Mouse (Mus musculus) adipocyte (in vitro differentiated cells): ENCODE data around the gene Olfr44.
A peak's percentile ranks its signal among the peaks of the same experiment; 100 is the strongest.

Experiments used
- DNase-seq: peaks from one replicate; pipeline ENCODE4 v3.0.0-alpha.2; 2016; ENCODE audit warnings: low spot score

Olfr44 gene

GRCm38 (mm10) chr9:39493895-39494294 is at the start of gene Olfr44:
TSS of gene Olfr44 (minus strand) at chr9:39493995.
- DNase-seq: no peak

- DNase-seq: no peak
These were observed 30.0 kb upstream of the Olfr44 start for GRCm38 (mm10) chr9:39523616-39524285.

- DNase-seq: no peak
These were observed 24.8 kb upstream of the Olfr44 start for GRCm38 (mm10) chr9:39518595-39518994.

- DNase-seq: no peak
These were observed 21.7 kb upstream of the Olfr44 start, which contains the start of gene Olfr957 for GRCm38 (mm10) chr9:39515531-39515930. TSS of gene Olfr957 (minus strand) at chr9:39515809.

GRCm38 (mm10) chr9:39509412-39509811 is 15.6 kb upstream of the Olfr44 start:
- DNase-seq: no peak

GRCm38 (mm10) chr9:39508998-39509397 is 15.2 kb upstream of the Olfr44 start:
- DNase-seq: peak; percentile 41

- DNase-seq: no peak
These were observed 22.0 kb downstream of the Olfr44 start, which contains the start of gene Olfr955 for GRCm38 (mm10) chr9:39471844-39472243. TSS of gene Olfr955 (minus strand) at chr9:39471944.

- no peak for DNase-seq
These were observed 37.4 kb downstream of the Olfr44 start, which contains the start of gene Olfr954 for GRCm38 (mm10) chr9:39456401-39456800. TSS of gene Olfr954 (plus strand) at chr9:39456701.
